Mouse (Mus musculus): ENCODE measurements around the gene Capzb. TPM values are rescaled to one million over a fixed set of nuclear protein-coding genes. Genes with fewer than 3 reads are reported as not detected.

Capzb gene
- total RNA-seq (2023), result 541 and 553 TPM in 2 replicates

DNA sequence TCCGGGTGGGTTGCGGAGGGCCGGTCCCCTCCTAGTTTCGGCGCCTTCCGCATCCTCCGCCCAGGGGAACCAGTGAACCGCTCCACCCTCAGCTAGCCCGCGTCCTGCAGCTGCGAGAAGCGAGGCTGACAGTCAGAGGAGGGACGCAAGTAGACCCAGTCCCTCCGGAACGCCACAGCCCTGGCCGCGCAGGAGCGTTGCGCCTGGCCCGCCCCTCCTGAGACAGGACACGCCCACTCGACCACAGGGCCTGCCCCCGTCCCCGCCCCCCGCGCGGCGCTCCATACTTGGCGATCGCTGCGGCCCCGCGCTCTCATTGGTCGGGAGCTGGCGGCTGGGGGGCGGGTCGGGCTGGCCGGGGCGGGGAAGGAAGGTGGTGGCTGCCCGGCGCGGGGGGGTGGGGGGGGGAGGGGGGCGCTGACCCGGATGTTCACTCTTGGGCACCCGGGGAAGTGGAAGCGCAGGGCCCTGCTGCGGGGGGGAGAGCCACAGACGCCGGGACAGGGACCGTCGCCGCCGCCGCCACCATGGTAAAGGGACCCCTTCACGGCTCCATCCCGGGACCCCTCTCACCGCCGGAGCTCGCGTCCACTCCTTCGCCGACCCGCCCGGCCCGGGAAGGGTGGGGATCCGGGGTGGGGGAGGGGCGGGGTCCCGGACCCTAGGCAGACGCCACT is at the start of gene Capzb:
Capzb (plus strand) TSS at position 401 of the 677 bp plus-strand sequence.

GRCm38 (mm10) chr4:139310171-139310898 is 117.6 kb downstream of the Capzb start, which contains the start of the genes Pqlc2 and Akr7a5:
TSS of gene Pqlc2 (minus strand) at chr4:139310708.
TSS of gene Akr7a5 (plus strand) at chr4:139310744.

Other genes starting within 250 kb of the Capzb start
- not detected in 2 replicates for gene Rnf186, start 225.8 kb upstream of the Capzb start, total RNA-seq (2023)
- 8.0 and 9.8 TPM in 2 replicates for gene Tmco4, start 220.0 kb upstream of the Capzb start, total RNA-seq (2023)
- not detected in 2 replicates for gene Htr6, start 117.3 kb upstream of the Capzb start, total RNA-seq (2023)
- 0.43 TPM in 1 of 2 replicates, not detected in the other for gene Nbl1, start 99.9 kb upstream of the Capzb start, total RNA-seq (2023)
- gene Minos1, start 61.8 kb upstream of the Capzb start, total RNA-seq (2023), result 52.8 and 94.4 TPM in 2 replicates
- gene Pqlc2, start 117.8 kb downstream of the Capzb start, total RNA-seq (2023), result 5.6 and 6.7 TPM in 2 replicates
- 3.0 and 3.8 TPM in 2 replicates for gene Akr7a5, start 117.8 kb downstream of the Capzb start, total RNA-seq (2023)
- gene Mrto4, start 159.7 kb downstream of the Capzb start, total RNA-seq (2023), result 32.0 and 41.3 TPM in 2 replicates
- gene Emc1, start 159.7 kb downstream of the Capzb start, total RNA-seq (2023), result 18.8 and 32.2 TPM in 2 replicates
- gene Ubr4, start 159.7 kb downstream of the Capzb start, total RNA-seq (2023), result 183 and 252 TPM in 2 replicates

All from neutrophil, adult 65 days (primary cell).